Mouse (Mus musculus) cortical plate, adult 2 months (tissue): ENCODE results near the gene Fam234a.

ENCODE experiments used
- CTCF ChIP-seq: fragments of 200-500 bp; IDR thresholded peaks from 2 replicates; pipeline ENCODE4 v1.5.1; 2011; ENCODE audit warnings: mild to moderate bottlenecking, control low read depth, low read length; ENCODE audit not compliant: insufficient read depth; ENCODE audit errors: extremely low read depth
- POLR2A ChIP-seq: fragments of 200-500 bp; IDR thresholded peaks from 2 replicates; pipeline ENCODE4 v1.6.1; 2011; ENCODE audit warnings: mild to moderate bottlenecking, low read length, control low read depth; ENCODE audit not compliant: insufficient read depth; ENCODE audit errors: extremely low read depth

DNA sequence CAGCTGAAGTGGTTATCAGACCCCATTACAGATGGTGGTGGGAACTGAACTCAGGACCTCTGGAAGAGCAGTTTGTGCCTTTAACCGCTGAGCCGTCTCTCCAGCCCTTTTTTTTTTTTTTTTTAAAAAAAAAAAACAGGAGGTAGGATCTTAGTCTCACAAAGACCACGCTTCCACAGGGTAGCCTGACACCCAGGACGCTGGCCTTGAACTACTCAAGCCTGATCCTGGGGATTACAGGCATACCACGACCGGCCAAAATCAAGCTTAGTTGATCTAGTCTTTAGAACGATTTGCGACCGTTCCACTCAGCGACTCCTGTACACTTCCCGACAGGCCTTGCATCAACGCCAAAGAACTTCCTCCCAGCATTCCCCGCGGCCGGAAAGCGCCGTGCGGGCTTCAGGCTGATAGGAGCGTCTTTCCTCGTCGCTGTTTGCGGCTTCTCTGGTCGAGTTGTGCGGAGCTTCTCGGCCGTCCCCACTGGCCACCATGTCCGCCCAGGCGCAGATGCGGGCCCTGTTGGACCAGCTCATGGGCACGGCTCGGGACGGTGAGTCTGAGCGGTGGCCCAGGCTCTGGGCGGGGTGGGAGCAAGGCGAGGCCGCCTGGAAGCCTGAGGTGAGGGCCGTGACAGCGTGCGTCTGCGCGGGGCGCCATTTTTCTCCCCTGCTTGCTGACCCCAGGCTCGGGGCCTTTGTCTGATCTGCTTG, 8.7 kb upstream of the Fam234a start, which contains the start of gene Luc7l:
- no peak for TF ChIP-seq CTCF
- peak; percentile 97 for TF ChIP-seq POLR2A
